Mouse (Mus musculus): ENCODE measurements around the gene Snrpa1. TPM values are rescaled to one million over a fixed set of nuclear protein-coding genes. Genes with fewer than 3 reads are reported as not detected.
A peak's percentile ranks its signal among the peaks of the same experiment; 100 is the strongest.
"Not testable (repeated sequence)": the region's sequence is repeated elsewhere in the genome, so short reads cannot be mapped to it uniquely, and the experiment has no call there.

Gene Snrpa1
- polyA plus RNA-seq, 1 experiment from 2014 or later, result 122 TPM

DNA sequence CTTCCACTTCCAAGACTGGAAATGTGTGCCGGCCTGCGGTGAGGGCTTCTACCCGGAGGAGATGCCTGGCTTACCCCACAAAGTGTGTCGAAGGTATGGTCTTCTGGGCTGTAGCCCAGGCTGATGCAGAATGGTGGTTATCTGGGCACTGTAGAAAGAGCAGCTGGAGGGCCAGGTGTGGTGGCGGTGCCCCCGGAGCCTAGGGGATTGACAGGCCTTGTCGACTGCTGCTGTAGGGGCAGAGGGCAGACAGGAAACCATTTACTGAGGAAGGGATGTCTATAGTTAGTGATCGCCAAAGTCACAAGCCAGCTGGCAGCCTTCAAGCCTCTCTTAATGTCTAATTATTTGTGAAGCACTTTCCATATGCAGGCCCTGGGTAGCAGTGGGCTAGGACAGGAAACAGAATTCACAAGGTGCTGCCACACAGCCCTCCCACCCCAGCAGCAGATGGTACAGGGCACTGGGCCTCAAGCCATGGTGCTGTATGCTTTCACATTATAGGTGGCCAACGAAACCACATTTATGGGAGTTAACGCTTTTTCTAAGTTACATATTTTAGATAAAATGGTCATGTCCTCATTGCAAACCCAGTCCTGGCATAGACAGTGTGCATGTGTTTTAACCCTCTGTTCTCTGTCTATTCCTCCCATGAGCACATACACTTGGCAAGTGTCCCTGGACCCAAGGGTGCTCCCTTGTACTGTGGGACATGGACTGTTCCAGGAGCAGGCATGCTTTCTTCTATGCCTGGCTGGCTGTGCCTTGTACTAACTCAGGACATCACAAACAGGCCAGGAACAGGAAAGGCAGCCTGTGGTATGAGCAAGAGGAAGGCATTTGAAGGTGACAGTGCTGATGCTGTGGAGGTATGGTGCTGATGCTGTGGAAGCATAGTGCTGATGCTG lies 15.0 kb upstream of the Snrpa1 start, which contains the start of gene Gm45213:
Gene Gm45213 (plus strand): TSS at position 51 of the 908 bp plus-strand sequence.
- Histone ChIP-seq H3K36me3 (ENCODE audit: control insufficient read depth, insufficient read depth, low read length) (no peaks in the 10 kb centered on the region), H3K4me3 (ENCODE audit: low read length) (no peak within 1 kb of the TSS), H3K9ac (ENCODE audit: low read depth, low read length) (no peak within 1 kb of the TSS), H3K9me3 (ENCODE audit: control insufficient read depth, low read length) (no peaks in the 10 kb centered on the region), H3K4me2 (ENCODE audit: low read length) (no peak within 1 kb of the TSS), H3K27me3 (replicated peaks; ENCODE audit: control insufficient read depth, insufficient read depth, low read length) (no peaks in the 10 kb centered on the region; the same call in 1 of the 2 replicates), H3K27ac (ENCODE audit: low read depth, low read length) (no peak within 1 kb of the TSS), H3K4me1 (ENCODE audit: control insufficient read depth, insufficient read depth, low read depth, low read length) (peaks cover 26% of the 10 kb centered on the region)
- WGBS, result 54% methylated on average over 10 of the region's 10 CpGs
- ATAC-seq, result peak; percentile 66

DNA sequence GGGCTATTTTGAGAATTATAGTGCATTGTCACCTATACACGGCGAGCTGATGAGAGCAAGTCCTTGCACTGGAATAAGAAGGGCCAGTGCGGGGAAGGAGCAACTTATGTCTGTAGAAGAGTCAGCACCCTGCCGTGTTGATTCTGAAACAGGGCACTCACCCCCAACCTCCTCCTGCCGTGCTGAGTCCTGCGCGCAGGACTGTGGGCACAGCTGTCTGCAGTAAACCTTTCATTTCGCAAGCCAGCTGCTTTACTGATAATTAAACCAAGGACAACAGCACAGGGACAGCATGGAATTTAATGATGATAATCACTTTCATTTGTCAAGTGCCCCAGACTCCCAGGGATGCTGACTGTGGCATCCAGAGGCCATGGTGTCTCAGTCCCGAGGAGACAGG lies 14.2 kb upstream of the Snrpa1 start:
- Histone ChIP-seq H3K4me2 (ENCODE audit: low read length) (no peak overlapping the region), H3K9ac (ENCODE audit: low read depth, low read length) (no peak overlapping the region), H3K36me3 (ENCODE audit: control insufficient read depth, insufficient read depth, low read length) (no peaks in the 10 kb centered on the region), H3K4me1 (ENCODE audit: control insufficient read depth, insufficient read depth, low read depth, low read length) (peaks cover 22% of the 10 kb centered on the region), H3K27me3 (replicated peaks; ENCODE audit: control insufficient read depth, insufficient read depth, low read length) (no peaks in the 10 kb centered on the region; the same call in 1 of the 2 replicates), H3K9me3 (ENCODE audit: control insufficient read depth, low read length) (no peaks in the 10 kb centered on the region), H3K4me3 (ENCODE audit: low read length) (no peak overlapping the region), H3K27ac (ENCODE audit: low read depth, low read length) (no peak overlapping the region)
- peak; percentile 18; the same call in 1 of the 2 replicates for ATAC-seq
- 25% methylated on average over 9 of the region's 9 CpGs for WGBS

GRCm38 (mm10) chr7:66046921-66047918 lies 11.6 kb upstream of the Snrpa1 start:
- Histone ChIP-seq H3K4me3 (ENCODE audit: low read length) (no peak overlapping the region), H3K36me3 (ENCODE audit: control insufficient read depth, insufficient read depth, low read length) (no peaks in the 10 kb centered on the region), H3K9me3 (ENCODE audit: control insufficient read depth, low read length) (no peaks in the 10 kb centered on the region), H3K4me2 (ENCODE audit: low read length) (no peak overlapping the region), H3K27ac (ENCODE audit: low read depth, low read length) (no peak overlapping the region), H3K4me1 (ENCODE audit: control insufficient read depth, insufficient read depth, low read depth, low read length) (peaks cover 22% of the 10 kb centered on the region), H3K27me3 (replicated peaks; ENCODE audit: control insufficient read depth, insufficient read depth, low read length) (no peaks in the 10 kb centered on the region; the same call in 1 of the 2 replicates), H3K9ac (ENCODE audit: low read depth, low read length) (no peak overlapping the region)
- no peak for ATAC-seq
- WGBS, result 63% methylated on average over 17 of the region's 17 CpGs

- Histone ChIP-seq H3K4me3 (ENCODE audit: low read length) (no peak overlapping the region), H3K4me1 (ENCODE audit: control insufficient read depth, insufficient read depth, low read depth, low read length) (peaks cover 22% of the 10 kb centered on the region), H3K4me2 (ENCODE audit: low read length) (no peak overlapping the region), H3K27me3 (replicated peaks; ENCODE audit: control insufficient read depth, insufficient read depth, low read length) (no peaks in the 10 kb centered on the region; the same call in 1 of the 2 replicates), H3K36me3 (ENCODE audit: control insufficient read depth, insufficient read depth, low read length) (no peaks in the 10 kb centered on the region), H3K9me3 (ENCODE audit: control insufficient read depth, low read length) (no peaks in the 10 kb centered on the region), H3K9ac (ENCODE audit: low read depth, low read length) (no peak overlapping the region), H3K27ac (ENCODE audit: low read depth, low read length) (no peak overlapping the region)
- WGBS, result 71% methylated on average over 4 of the region's 4 CpGs
- ATAC-seq, result no peak
These were observed 10.8 kb upstream of the Snrpa1 start for GRCm38 (mm10) chr7:66047975-66048374.

GRCm38 (mm10) chr7:66048446-66049230 lies 10.2 kb upstream of the Snrpa1 start:
- H3K27me3 ChIP-seq (replicated peaks; ENCODE audit: control insufficient read depth, insufficient read depth, low read length), result no peaks in the 10 kb centered on the region; the same call in 1 of the 2 replicates
- H3K4me3 ChIP-seq (ENCODE audit: low read length), result no peak overlapping the region
- no peak overlapping the region for H3K27ac ChIP-seq (ENCODE audit: low read depth, low read length)
- no peak for ATAC-seq
- H3K9me3 ChIP-seq (ENCODE audit: control insufficient read depth, low read length), result no peaks in the 10 kb centered on the region
- 83% methylated on average over 12 of the region's 12 CpGs for WGBS
- no peak overlapping the region for H3K9ac ChIP-seq (ENCODE audit: low read depth, low read length)
- no peaks in the 10 kb centered on the region for H3K36me3 ChIP-seq (ENCODE audit: control insufficient read depth, insufficient read depth, low read length)
- peaks cover 22% of the 10 kb centered on the region for H3K4me1 ChIP-seq (ENCODE audit: control insufficient read depth, insufficient read depth, low read depth, low read length)
- no peak overlapping the region for H3K4me2 ChIP-seq (ENCODE audit: low read length)

- H3K9ac ChIP-seq (ENCODE audit: low read depth, low read length), result no peak overlapping the region
- no peaks in the 10 kb centered on the region for H3K36me3 ChIP-seq (ENCODE audit: control insufficient read depth, insufficient read depth, low read length)
- no peak overlapping the region for H3K4me3 ChIP-seq (ENCODE audit: low read length)
- no peak overlapping the region for H3K4me2 ChIP-seq (ENCODE audit: low read length)
- WGBS, result 84% methylated on average over 4 of the region's 4 CpGs
- ATAC-seq, result no peak
- H3K9me3 ChIP-seq (ENCODE audit: control insufficient read depth, low read length), result no peaks in the 10 kb centered on the region
- no peak overlapping the region for H3K27ac ChIP-seq (ENCODE audit: low read depth, low read length)
- H3K4me1 ChIP-seq (ENCODE audit: control insufficient read depth, insufficient read depth, low read depth, low read length), result no peaks in the 10 kb centered on the region
- peaks cover 4% of the 10 kb centered on the region; the same call in 1 of the 2 replicates for H3K27me3 ChIP-seq (replicated peaks; ENCODE audit: control insufficient read depth, insufficient read depth, low read length)
These were observed 4.8 kb upstream of the Snrpa1 start for GRCm38 (mm10) chr7:66053946-66054483.

- H3K4me1 ChIP-seq (ENCODE audit: control insufficient read depth, insufficient read depth, low read depth, low read length); ATAC-seq; H3K9ac ChIP-seq (ENCODE audit: low read depth, low read length); H3K36me3 ChIP-seq (ENCODE audit: control insufficient read depth, insufficient read depth, low read length); H3K27me3 ChIP-seq (replicated peaks; ENCODE audit: control insufficient read depth, insufficient read depth, low read length); H3K9me3 ChIP-seq (ENCODE audit: control insufficient read depth, low read length); H3K4me2 ChIP-seq (ENCODE audit: low read length); H3K27ac ChIP-seq (ENCODE audit: low read depth, low read length); H3K4me3 ChIP-seq (ENCODE audit: low read length): not testable (repeated sequence)
- 11% methylated on average over 2 of the region's 2 CpGs for WGBS
These were observed 3.4 kb upstream of the Snrpa1 start for GRCm38 (mm10) chr7:66055356-66055755.

Data from hindbrain, embryonic 16.5 days (tissue).